Mouse (Mus musculus): ENCODE results near the gene Kansl1. TPM values are rescaled to one million over a fixed set of nuclear protein-coding genes. Genes with fewer than 3 reads are reported as not detected.
A peak's percentile ranks its signal among the peaks of the same experiment; 100 is the strongest.

Gene Kansl1
- polyA plus RNA-seq, 1 experiment, result 15.6 TPM

DNA sequence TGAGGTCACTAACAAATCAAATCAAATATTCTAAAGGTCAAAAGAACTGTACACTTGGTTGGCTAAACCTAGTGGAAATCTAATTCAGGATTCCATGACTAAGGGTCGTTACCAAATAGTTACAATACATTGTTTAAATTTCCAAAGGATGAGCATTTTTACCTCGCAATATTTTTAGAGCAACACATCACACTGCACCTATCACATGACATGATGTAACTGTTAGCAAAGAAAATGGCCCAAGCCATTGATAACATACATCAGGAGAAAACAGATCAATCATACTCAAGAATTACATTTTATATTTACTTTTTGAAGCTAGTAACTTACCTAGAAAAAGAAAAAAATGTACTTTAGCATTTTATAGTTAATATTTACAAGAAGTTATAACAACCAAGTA lies 29.0 kb downstream of the Kansl1 start:
- Histone ChIP-seq H3K4me3 (peak overlapping the region; percentile 74), H3K79me2 (ENCODE audit: control insufficient read depth, insufficient read depth) (peaks cover 84% of the 10 kb centered on the region), H3K36me3 (ENCODE audit: control insufficient read depth, insufficient read depth) (no peaks in the 10 kb centered on the region), H3ac (ENCODE audit: control insufficient read depth, insufficient read length) (no peak overlapping the region), H3K27me3 (ENCODE audit: control insufficient read depth, insufficient read depth, insufficient read length) (no peaks in the 10 kb centered on the region), H3K4me2 (ENCODE audit: low read depth) (peak overlapping the region; percentile 77)
- TF ChIP-seq POLR2AphosphoS2 (IDR thresholded peaks at IDR 0.05; ENCODE audit: insufficient read length, low read depth), result no peak
- no peak for TF ChIP-seq MAX (IDR thresholded peaks at IDR 0.05; ENCODE audit: low read depth)
- no peak for TF ChIP-seq SRF (IDR thresholded peaks at IDR 0.05; ENCODE audit: control insufficient read depth, insufficient read length, low read depth)
- TF ChIP-seq USF1 (IDR thresholded peaks at IDR 0.05; ENCODE audit: low read depth), result peak; percentile 31
- no peak for TF ChIP-seq TCF3 (IDR thresholded peaks at IDR 0.05; ENCODE audit: insufficient read length, low read depth)
- peak; percentile 55 for TF ChIP-seq CEBPB (IDR thresholded peaks at IDR 0.05; ENCODE audit: insufficient read depth, poor library complexity, severe bottlenecking)

DNA sequence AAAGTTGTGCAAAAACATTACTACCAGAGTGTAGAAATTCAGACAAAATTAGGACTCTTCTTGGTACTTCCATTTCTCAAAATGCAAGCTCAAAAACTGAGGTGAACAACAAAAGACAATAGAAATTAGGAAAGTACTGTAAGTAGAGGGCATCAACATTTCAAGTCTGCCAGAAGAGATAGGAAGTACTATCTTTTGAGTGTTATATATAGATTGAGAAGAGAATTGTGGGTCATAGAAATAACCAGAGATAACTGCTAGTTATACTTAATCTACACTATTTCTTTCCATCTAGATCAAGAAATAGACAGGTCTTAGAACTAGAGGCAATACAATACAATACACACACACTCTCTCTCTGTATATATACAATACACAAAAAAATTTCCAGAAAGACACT lies 30.2 kb downstream of the Kansl1 start:
- Histone ChIP-seq H3K79me2 (ENCODE audit: control insufficient read depth, insufficient read depth) (peaks cover 75% of the 10 kb centered on the region), H3K4me3 (no peak overlapping the region), H3ac (ENCODE audit: control insufficient read depth, insufficient read length) (no peak overlapping the region), H3K36me3 (ENCODE audit: control insufficient read depth, insufficient read depth) (no peaks in the 10 kb centered on the region), H3K4me2 (ENCODE audit: low read depth) (peak overlapping the region; percentile 77), H3K27me3 (ENCODE audit: control insufficient read depth, insufficient read depth, insufficient read length) (no peaks in the 10 kb centered on the region)
- TF ChIP-seq REST (IDR thresholded peaks at IDR 0.05; ENCODE audit: insufficient read depth, insufficient read length), result no peak

DNA sequence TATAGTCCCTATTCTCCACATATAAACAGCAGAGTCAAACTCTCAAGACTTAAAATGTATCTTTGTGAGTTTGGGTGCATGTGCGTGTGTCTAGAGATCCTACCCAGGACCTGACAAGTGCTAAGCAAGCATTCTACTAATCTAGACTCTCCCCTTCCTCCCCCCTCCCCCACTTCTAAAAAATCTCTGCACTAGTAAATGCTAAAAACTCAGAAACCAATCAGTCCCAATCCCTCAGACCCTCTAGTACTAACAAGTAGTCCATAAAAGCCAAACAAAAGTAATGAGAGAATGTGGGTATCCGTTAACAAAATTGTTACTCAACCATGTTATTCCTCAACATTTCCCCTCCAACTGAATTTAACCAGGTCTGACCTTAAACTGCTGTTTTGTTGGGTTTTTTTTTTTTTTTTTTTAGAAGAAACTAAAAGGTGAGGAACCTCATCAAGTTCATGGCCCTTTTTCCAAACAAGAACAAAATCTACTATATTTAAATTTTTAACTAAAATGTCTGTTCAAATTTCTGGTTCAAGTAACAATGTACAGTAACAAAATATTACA lies 32.2 kb downstream of the Kansl1 start:
- H3K4me3 ChIP-seq, result no peak overlapping the region
- no peaks in the 10 kb centered on the region for H3K27me3 ChIP-seq (ENCODE audit: control insufficient read depth, insufficient read depth, insufficient read length)
- H3K36me3 ChIP-seq (ENCODE audit: control insufficient read depth, insufficient read depth), result no peaks in the 10 kb centered on the region
- H3ac ChIP-seq (ENCODE audit: control insufficient read depth, insufficient read length), result no peak overlapping the region
- H3K4me2 ChIP-seq (ENCODE audit: low read depth), result no peak overlapping the region
- TF ChIP-seq SRF (IDR thresholded peaks at IDR 0.05; ENCODE audit: control insufficient read depth, insufficient read length, low read depth), result no peak
- peaks cover 89% of the 10 kb centered on the region for H3K79me2 ChIP-seq (ENCODE audit: control insufficient read depth, insufficient read depth)

DNA sequence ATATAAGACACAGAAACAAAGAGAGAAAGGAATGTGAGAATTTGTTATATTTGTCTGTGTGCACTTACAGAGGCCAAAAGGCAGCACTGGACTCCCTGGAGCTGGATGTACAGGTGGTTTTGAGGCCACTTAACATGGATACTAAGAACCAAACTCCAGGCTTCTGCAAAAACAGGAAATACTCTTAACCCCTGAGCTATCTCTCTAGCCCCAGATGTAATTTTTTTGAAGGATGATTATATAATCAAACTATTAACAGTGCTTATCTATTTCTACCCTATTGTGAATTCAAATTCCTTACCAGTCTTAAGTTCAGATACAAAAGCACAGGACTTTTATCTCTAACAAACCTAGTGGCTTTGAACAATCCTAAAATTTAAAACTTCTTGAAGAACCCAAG lies 32.9 kb downstream of the Kansl1 start:
- peaks cover 89% of the 10 kb centered on the region for H3K79me2 ChIP-seq (ENCODE audit: control insufficient read depth, insufficient read depth)
- H3ac ChIP-seq (ENCODE audit: control insufficient read depth, insufficient read length), result no peak overlapping the region

DNA sequence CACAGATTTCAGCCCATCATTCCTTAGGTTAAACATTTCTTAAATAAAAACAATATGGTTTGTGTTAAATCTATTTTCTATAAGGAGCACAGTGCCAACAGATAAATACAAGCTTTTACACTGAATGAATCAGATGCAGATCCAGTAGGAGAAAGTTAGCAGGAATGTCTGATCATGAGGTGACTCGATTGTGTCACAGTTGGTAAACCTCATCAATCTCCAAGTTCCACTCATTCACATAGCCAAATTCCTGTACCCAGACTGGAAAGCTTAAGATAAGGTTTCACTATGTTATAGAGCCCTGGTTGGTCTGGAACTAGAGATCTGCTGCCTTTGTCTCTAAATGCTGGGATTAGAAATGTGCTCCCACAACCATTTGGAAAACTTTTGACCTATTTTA lies 33.5 kb downstream of the Kansl1 start:
- Histone ChIP-seq H3K36me3 (ENCODE audit: control insufficient read depth, insufficient read depth) (no peaks in the 10 kb centered on the region), H3K27me3 (ENCODE audit: control insufficient read depth, insufficient read depth, insufficient read length) (no peaks in the 10 kb centered on the region), H3K4me3 (no peak overlapping the region), H3K4me2 (ENCODE audit: low read depth) (no peak overlapping the region), H3K79me2 (ENCODE audit: control insufficient read depth, insufficient read depth) (peaks cover 89% of the 10 kb centered on the region), H3ac (ENCODE audit: control insufficient read depth, insufficient read length) (no peak overlapping the region)
- TF ChIP-seq E2F4 (IDR thresholded peaks at IDR 0.05; ENCODE audit: insufficient read depth) (no peak), SRF (IDR thresholded peaks at IDR 0.05; ENCODE audit: control insufficient read depth, insufficient read length, low read depth) (no peak), POLR2AphosphoS2 (IDR thresholded peaks at IDR 0.05; ENCODE audit: insufficient read length, low read depth) (no peak), MYOD1 (IDR thresholded peaks at IDR 0.05; ENCODE audit: control insufficient read depth in 1 of 3, insufficient read length in 2 of 3, low read depth in 2 of 3) (no peak), CEBPB (IDR thresholded peaks at IDR 0.05; ENCODE audit: insufficient read depth, poor library complexity, severe bottlenecking) (no peak)

More for the DNA sequence above, 32.9 kb downstream of the Kansl1 start:
- Histone ChIP-seq H3K4me3 (no peak overlapping the region), H3K27me3 (ENCODE audit: control insufficient read depth, insufficient read depth, insufficient read length) (no peaks in the 10 kb centered on the region), H3K4me2 (ENCODE audit: low read depth) (no peak overlapping the region), H3K36me3 (ENCODE audit: control insufficient read depth, insufficient read depth) (no peaks in the 10 kb centered on the region)
- TF ChIP-seq TCF12 (IDR thresholded peaks at IDR 0.05; ENCODE audit: insufficient read depth, poor library complexity, severe bottlenecking) (no peak), TCF3 (IDR thresholded peaks at IDR 0.05; ENCODE audit: insufficient read length, low read depth) (no peak), E2F4 (IDR thresholded peaks at IDR 0.05; ENCODE audit: insufficient read depth) (no peak)

DNA sequence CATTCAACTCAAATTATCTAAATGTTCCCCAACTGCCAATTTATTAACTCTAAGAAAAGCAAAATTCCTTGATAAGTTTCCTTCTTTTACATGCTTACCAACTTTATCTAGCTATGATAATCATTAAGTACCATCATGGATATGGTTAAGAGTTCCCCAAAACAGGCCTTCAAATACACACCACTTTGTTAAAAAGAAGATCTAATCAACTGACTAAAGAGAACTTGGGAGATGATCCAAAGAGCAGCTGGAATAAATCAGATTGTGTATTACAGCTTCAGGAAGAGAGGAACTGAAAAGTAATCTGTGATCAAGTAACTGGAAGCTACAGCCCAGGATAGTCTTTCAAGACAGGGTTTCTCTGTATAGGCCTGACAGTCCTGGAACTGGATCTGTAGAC lies 36.4 kb downstream of the Kansl1 start:
- Histone ChIP-seq H3K27me3 (ENCODE audit: control insufficient read depth, insufficient read depth, insufficient read length) (no peaks in the 10 kb centered on the region), H3K36me3 (ENCODE audit: control insufficient read depth, insufficient read depth) (no peaks in the 10 kb centered on the region), H3K4me2 (ENCODE audit: low read depth) (no peak overlapping the region), H3K4me3 (no peak overlapping the region), H3ac (ENCODE audit: control insufficient read depth, insufficient read length) (no peak overlapping the region), H3K79me2 (ENCODE audit: control insufficient read depth, insufficient read depth) (peaks cover 89% of the 10 kb centered on the region)
- TF ChIP-seq SRF (IDR thresholded peaks at IDR 0.05; ENCODE audit: control insufficient read depth, insufficient read length, low read depth) (no peak), TCF3 (IDR thresholded peaks at IDR 0.05; ENCODE audit: insufficient read length, low read depth) (no peak), MYOD1 (IDR thresholded peaks at IDR 0.05; ENCODE audit: control insufficient read depth in 1 of 3, insufficient read length in 2 of 3, low read depth in 2 of 3) (no peak), POLR2A (IDR thresholded peaks at IDR 0.05; ENCODE audit: insufficient read length, low read depth) (no peak), MYOG (IDR thresholded peaks at IDR 0.05; ENCODE audit: control insufficient read depth in 1 of 3, insufficient read depth in 1 of 3, insufficient read length in 2 of 3, low read depth in 2 of 3) (no peak), MAX (IDR thresholded peaks at IDR 0.05; ENCODE audit: low read depth) (no peak), USF1 (IDR thresholded peaks at IDR 0.05; ENCODE audit: low read depth) (no peak), CEBPB (IDR thresholded peaks at IDR 0.05; ENCODE audit: insufficient read depth, poor library complexity, severe bottlenecking) (no peak), E2F4 (IDR thresholded peaks at IDR 0.05; ENCODE audit: insufficient read depth) (no peak), REST (IDR thresholded peaks at IDR 0.05; ENCODE audit: insufficient read depth, insufficient read length) (no peak), POLR2AphosphoS2 (IDR thresholded peaks at IDR 0.05; ENCODE audit: insufficient read length, low read depth) (no peak), TCF12 (IDR thresholded peaks at IDR 0.05; ENCODE audit: insufficient read depth, poor library complexity, severe bottlenecking) (no peak)
